Mouse (Mus musculus): Measurements from ENCODE around the gene Map2k4.

DNA sequence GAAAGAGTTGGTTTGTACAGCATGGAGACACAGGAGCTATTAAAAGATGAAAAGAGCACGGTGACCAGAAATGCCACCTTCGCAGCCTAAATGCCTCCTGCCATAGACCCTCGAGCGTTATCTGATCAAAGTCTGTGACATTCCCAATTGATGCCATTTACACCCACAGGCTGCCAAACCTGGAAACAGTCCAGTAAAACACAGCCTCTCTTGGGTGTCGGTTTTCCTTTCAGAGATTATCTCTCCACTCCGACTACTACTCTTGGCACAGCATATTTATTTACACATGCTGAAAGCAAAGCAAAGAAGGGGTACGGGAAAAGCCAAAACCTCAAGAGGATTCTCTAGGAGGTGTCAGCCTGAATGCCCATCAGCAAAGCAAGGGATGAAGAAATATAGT, 136.7 kb downstream of the Map2k4 start:
- no peak for TF ChIP-seq POLR2A (IDR thresholded peaks at IDR 0.05; ENCODE audit: borderline replicate concordance, extremely low read depth, low read depth, low read length)
- TF ChIP-seq CTCF (IDR thresholded peaks at IDR 0.05; ENCODE audit: insufficient read depth, low read length) = no peak

Data from lung, adult 2 months (tissue).